Mouse (Mus musculus): Measurements from ENCODE around the gene Hist1h4f. TPM values are rescaled to one million over a fixed set of nuclear protein-coding genes. Genes with fewer than 3 reads are reported as not detected.

Gene Hist1h4f
- total and polyA plus RNA-seq, 3 experiments: 14.4 to 3,786 TPM; not detected in 1

DNA sequence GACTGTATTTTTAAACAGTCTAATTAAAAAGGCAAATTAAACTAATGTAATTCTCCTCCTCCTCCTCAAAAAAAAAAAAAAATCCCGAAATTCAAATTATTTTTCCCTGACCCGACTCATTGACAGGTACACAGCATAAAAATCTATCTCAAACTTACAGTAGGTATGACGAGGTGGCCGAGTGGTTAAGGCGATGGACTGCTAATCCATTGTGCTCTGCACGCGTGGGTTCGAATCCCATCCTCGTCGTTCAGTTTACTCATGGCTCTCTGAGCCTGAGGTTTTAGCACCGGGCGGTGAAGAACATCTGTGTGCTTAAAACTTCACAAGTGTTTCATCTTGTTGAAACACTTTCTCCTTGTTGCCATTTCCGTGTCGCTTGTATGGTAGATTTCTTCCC lies 29.7 kb downstream of the Hist1h4f start:
- peaks cover 0 to 22% of the 10 kb centered on the region in 2 experiments; a peak in 2 of 4 replicates for H3K36me3 ChIP-seq (ENCODE audit: control insufficient read depth in 1 of 2, insufficient read depth in 2 of 2, low read length in 2 of 2)
- H3K79me2 ChIP-seq (ENCODE audit: control insufficient read depth, insufficient read depth, low read length, poor library complexity): no peaks in the 10 kb centered on the region
- no peaks in the 10 kb centered on the region for H3K27me3 ChIP-seq (ENCODE audit: control insufficient read depth in 1 of 2, insufficient read depth in 2 of 2, low read length in 2 of 2)
- H3K9me3 ChIP-seq (replicated peaks; ENCODE audit: insufficient read depth, low read length): no peaks in the 10 kb centered on the region
- H3K4me3 ChIP-seq (ENCODE audit: control insufficient read depth in 1 of 2, insufficient read depth in 1 of 2, low read depth in 2 of 2, low read length in 2 of 2): peak overlapping the region; percentile 36 to 40; a peak in 3 of 4 replicates
- H3K9ac ChIP-seq (ENCODE audit: control insufficient read depth, low read depth, low read length, poor library complexity, severe bottlenecking): no peak overlapping the region
- peak; percentile 91 for DNase-seq (ENCODE audit: low read depth, low spot score)
- H3K27ac ChIP-seq (ENCODE audit: control insufficient read depth, low read depth, low read length): no peak overlapping the region
- TF ChIP-seq ZC3H11A (IDR thresholded peaks at IDR 0.05; ENCODE audit: low read depth, low read length) (no peak), GATA1 (IDR thresholded peaks at IDR 0.05; ENCODE audit: low read depth, low read length) (peak; percentile 35; the same call in 1 of the 2 replicates), TBP (IDR thresholded peaks at IDR 0.05; ENCODE audit: low read depth, low read length) (peak; percentile 100)
- peaks cover 6 to 7% of the 10 kb centered on the region in 2 experiments for H3K4me1 ChIP-seq (ENCODE audit: control insufficient read depth in 1 of 2, insufficient read depth in 2 of 2, low read length in 2 of 2)

DNA sequence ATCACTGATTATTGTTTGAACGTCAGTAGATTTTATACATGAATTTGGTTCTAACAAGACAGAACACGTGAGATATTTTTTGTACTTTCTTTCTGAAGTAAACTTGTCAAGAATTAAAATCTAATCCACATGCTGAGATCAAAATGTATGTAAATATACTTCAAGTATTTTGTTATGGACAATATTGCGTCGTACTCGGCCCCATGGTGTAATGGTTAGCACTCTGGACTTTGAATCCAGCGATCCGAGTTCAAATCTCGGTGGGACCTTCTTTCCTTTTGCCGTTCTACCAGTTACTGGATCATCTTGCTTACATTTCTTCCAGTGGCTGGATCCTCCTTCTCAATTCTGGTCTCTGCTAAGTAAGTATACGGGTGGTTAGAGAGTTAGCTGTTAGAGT lies 32.0 kb downstream of the Hist1h4f start:
- no peaks in the 10 kb centered on the region for H3K9me3 ChIP-seq (replicated peaks; ENCODE audit: insufficient read depth, low read length)
- H3K27ac ChIP-seq (ENCODE audit: control insufficient read depth, low read depth, low read length): no peak overlapping the region
- peaks cover 0 to 23% of the 10 kb centered on the region in 2 experiments; a peak in 2 of 4 replicates for H3K36me3 ChIP-seq (ENCODE audit: control insufficient read depth in 1 of 2, insufficient read depth in 2 of 2, low read length in 2 of 2)
- DNase-seq (ENCODE audit: low read depth, low spot score): peak; percentile 87
- peaks cover 2 to 12% of the 10 kb centered on the region in 2 experiments for H3K4me1 ChIP-seq (ENCODE audit: control insufficient read depth in 1 of 2, insufficient read depth in 2 of 2, low read length in 2 of 2)
- no peaks in the 10 kb centered on the region for H3K79me2 ChIP-seq (ENCODE audit: control insufficient read depth, insufficient read depth, low read length, poor library complexity)
- peak overlapping the region; percentile 9 for H3K9ac ChIP-seq (ENCODE audit: control insufficient read depth, low read depth, low read length, poor library complexity, severe bottlenecking)
- H3K4me3 ChIP-seq (ENCODE audit: control insufficient read depth in 1 of 2, insufficient read depth in 1 of 2, low read depth in 2 of 2, low read length in 2 of 2): peak overlapping the region; percentile 25 to 52
- no peak for TF ChIP-seq GABPA (IDR thresholded peaks at IDR 0.05; ENCODE audit: low read depth, low read length)
- no peak for TF ChIP-seq HCFC1 (IDR thresholded peaks at IDR 0.05; ENCODE audit: low read depth, low read length)
- TF ChIP-seq TCF12 (IDR thresholded peaks at IDR 0.05; ENCODE audit: low read depth, low read length): no peak
- TF ChIP-seq GATA1 (IDR thresholded peaks at IDR 0.05; ENCODE audit: low read depth, low read length): peak; percentile 49; the same call in 1 of the 2 replicates
- no peak for TF ChIP-seq E2F4 (IDR thresholded peaks at IDR 0.05; ENCODE audit: borderline replicate concordance, low read depth, low read length)
- no peak for TF ChIP-seq ZC3H11A (IDR thresholded peaks at IDR 0.05; ENCODE audit: low read depth, low read length)
- TF ChIP-seq TAL1 (IDR thresholded peaks at IDR 0.05; ENCODE audit: low read length): no peak
- TF ChIP-seq UBTF (IDR thresholded peaks at IDR 0.05; ENCODE audit: borderline replicate concordance, insufficient read depth, low read depth, low read length): no peak
- no peak for TF ChIP-seq POLR2A (IDR thresholded peaks at IDR 0.05; ENCODE audit: control insufficient read depth in 1 of 2, insufficient read depth in 1 of 2, low read depth in 1 of 2, low read length in 2 of 2, poor library complexity in 1 of 2)
- TF ChIP-seq RAD21 (IDR thresholded peaks at IDR 0.05; ENCODE audit: low read depth, low read length): no peak
- TF ChIP-seq ZKSCAN1 (IDR thresholded peaks at IDR 0.05; ENCODE audit: low read depth, low read length): no peak
- TF ChIP-seq TBP (IDR thresholded peaks at IDR 0.05; ENCODE audit: low read depth, low read length): peak; percentile 99
- no peak for TF ChIP-seq ELF1 (IDR thresholded peaks at IDR 0.05; ENCODE audit: low read depth, low read length)
- no peaks in the 10 kb centered on the region for H3K27me3 ChIP-seq (ENCODE audit: control insufficient read depth in 1 of 2, insufficient read depth in 2 of 2, low read length in 2 of 2)

DNA sequence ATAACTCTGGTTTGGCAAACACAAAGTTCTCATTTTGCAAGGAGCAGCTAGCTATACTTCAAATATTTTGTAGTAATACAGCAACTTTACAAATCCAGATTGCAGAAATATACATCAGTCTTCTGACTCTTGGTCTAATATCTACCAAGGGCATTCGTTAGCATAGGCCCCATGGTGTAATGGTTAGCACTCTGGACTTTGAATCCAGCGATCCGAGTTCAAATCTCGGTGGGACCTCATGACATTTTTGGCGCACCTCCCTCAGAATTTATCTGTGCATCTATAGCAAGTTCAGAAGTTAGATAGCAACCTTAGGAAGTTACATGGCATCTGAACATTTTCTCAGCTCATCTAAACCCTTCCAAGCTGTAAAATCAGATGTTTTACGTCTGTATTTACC lies 32.6 kb downstream of the Hist1h4f start:
- peak; percentile 86 for DNase-seq (ENCODE audit: low read depth, low spot score)
- H3K79me2 ChIP-seq (ENCODE audit: control insufficient read depth, insufficient read depth, low read length, poor library complexity): no peaks in the 10 kb centered on the region
- H3K4me3 ChIP-seq (ENCODE audit: control insufficient read depth in 1 of 2, insufficient read depth in 1 of 2, low read depth in 2 of 2, low read length in 2 of 2): peak overlapping the region; percentile 49 to 52
- no peak overlapping the region for H3K27ac ChIP-seq (ENCODE audit: control insufficient read depth, low read depth, low read length)
- H3K9me3 ChIP-seq (replicated peaks; ENCODE audit: insufficient read depth, low read length): no peaks in the 10 kb centered on the region
- no peaks in the 10 kb centered on the region for H3K27me3 ChIP-seq (ENCODE audit: control insufficient read depth in 1 of 2, insufficient read depth in 2 of 2, low read length in 2 of 2)
- TF ChIP-seq NELFE (IDR thresholded peaks at IDR 0.05; ENCODE audit: low read depth, low read length) (no peak), TBP (IDR thresholded peaks at IDR 0.05; ENCODE audit: low read depth, low read length) (peak; percentile 100), GATA1 (IDR thresholded peaks at IDR 0.05; ENCODE audit: low read depth, low read length) (peak; percentile 94)
- H3K36me3 ChIP-seq (ENCODE audit: control insufficient read depth in 1 of 2, insufficient read depth in 2 of 2, low read length in 2 of 2): peaks cover 0 to 21% of the 10 kb centered on the region in 2 experiments; a peak in 2 of 4 replicates
- H3K9ac ChIP-seq (ENCODE audit: control insufficient read depth, low read depth, low read length, poor library complexity, severe bottlenecking): peak overlapping the region; percentile 67
- peaks cover 0 to 12% of the 10 kb centered on the region in 2 experiments; a peak in 2 of 4 replicates for H3K4me1 ChIP-seq (ENCODE audit: control insufficient read depth in 1 of 2, insufficient read depth in 2 of 2, low read length in 2 of 2)

Measured in MEL (cell line).